Mouse (Mus musculus) hindbrain, embryonic 13.5 days (tissue): Measurements from ENCODE around the gene Trim7. TPM values are rescaled to one million over a fixed set of nuclear protein-coding genes. Genes with fewer than 3 reads are reported as not detected.

Source experiments
- ATAC-seq: fragments of 200-750 bp; cut with Nextera tagmentation; 2 replicates; pipeline ENCODE4 v1.8.0; 2017; ENCODE audit warnings: moderate TSS enrichment; ENCODE audit not compliant: low FRiP score
- H3K27ac ChIP-seq: fragments of 300-500 bp; sonication (generic); 2 replicates; pipeline ENCODE4 v1.5.1; 2015; ENCODE audit warnings: inconsistent platforms, mild to moderate bottlenecking, moderate library complexity
- H3K27me3 ChIP-seq: fragments of 300-500 bp; sonication (generic); 2 replicates; pipeline ENCODE4 v1.6.1; 2015; ENCODE audit warnings: mild to moderate bottlenecking, inconsistent platforms
- H3K36me3 ChIP-seq: fragments of 300-500 bp; sonication (generic); 2 replicates; pipeline ENCODE4 v1.6.1; 2015; ENCODE audit warnings: mild to moderate bottlenecking, inconsistent platforms
- H3K4me1 ChIP-seq: fragments of 300-500 bp; sonication (generic); replicated peaks from 2 replicates; pipeline ENCODE4 v1.6.1; 2015; ENCODE audit warnings: inconsistent platforms
- H3K4me2 ChIP-seq: fragments of 300-500 bp; sonication (generic); 2 replicates; pipeline ENCODE4 v1.6.1; 2015; ENCODE audit warnings: inconsistent platforms, mild to moderate bottlenecking, moderate library complexity
- H3K4me3 ChIP-seq: fragments of 300-500 bp; sonication (generic); 2 replicates; pipeline ENCODE4 v1.5.1; 2015; ENCODE audit warnings: mild to moderate bottlenecking, inconsistent platforms
- H3K9ac ChIP-seq: fragments of 300-500 bp; sonication (generic); 2 replicates; pipeline ENCODE4 v1.6.1; 2015; ENCODE audit warnings: mild to moderate bottlenecking, inconsistent platforms
- H3K9me3 ChIP-seq: fragments of 300-500 bp; sonication (generic); 2 replicates; pipeline ENCODE4 v1.6.1; 2016; ENCODE audit warnings: inconsistent platforms
- WGBS: fragments of 180-500 bp; shearing (Covaris S2); methylation state at CpG from one replicate; pipeline ENCODE4 v1.1.7; 2015; 5-methylcytosine and 5-hydroxymethylcytosine counted together
- polyA plus RNA-seq: library from polyadenylated mRNA; unstranded; fragments of >200 nt; fragmentation: Nextera tagmentation; extraction: Ambion mirVana; gene quantifications from 2 replicates; pipeline ENCODE4 v1.2.1, GENCODE M21; 2015

Trim7 gene
- polyA plus RNA-seq, 1 experiment from 2014 or later, result 1.0 TPM

- no peaks in the 10 kb centered on the region for H3K9me3 ChIP-seq
- peak; percentile 89 for ATAC-seq
- H3K9ac ChIP-seq, result peak overlapping the region; percentile 68
- peaks cover 21% of the 10 kb centered on the region for H3K27me3 ChIP-seq
- peaks cover 12% of the 10 kb centered on the region; the same call in 1 of the 2 replicates for H3K4me1 ChIP-seq
- peak overlapping the region; percentile 60 for H3K4me2 ChIP-seq
- H3K4me3 ChIP-seq, result peak overlapping the region; percentile 54
- peak overlapping the region; percentile 66 for H3K27ac ChIP-seq
- under 1% methylated on average over 30 of the region's 30 CpGs for WGBS
- no peaks in the 10 kb centered on the region for H3K36me3 ChIP-seq
Observed at GRCm38 (mm10) chr11:48833731-48834639, 8.0 kb downstream of the Trim7 start.

GRCm38 (mm10) chr11:48835923-48836322, 10.0 kb downstream of the Trim7 start:
- Histone ChIP-seq H3K9me3 (no peaks in the 10 kb centered on the region), H3K27ac (no peak overlapping the region), H3K9ac (no peak overlapping the region), H3K4me1 (peaks cover 12% of the 10 kb centered on the region; the same call in 1 of the 2 replicates), H3K36me3 (no peaks in the 10 kb centered on the region), H3K27me3 (peaks cover 33% of the 10 kb centered on the region), H3K4me2 (no peak overlapping the region), H3K4me3 (no peak overlapping the region)
- WGBS, result 82% methylated on average over 6 of the region's 6 CpGs
- ATAC-seq, result no peak

DNA sequence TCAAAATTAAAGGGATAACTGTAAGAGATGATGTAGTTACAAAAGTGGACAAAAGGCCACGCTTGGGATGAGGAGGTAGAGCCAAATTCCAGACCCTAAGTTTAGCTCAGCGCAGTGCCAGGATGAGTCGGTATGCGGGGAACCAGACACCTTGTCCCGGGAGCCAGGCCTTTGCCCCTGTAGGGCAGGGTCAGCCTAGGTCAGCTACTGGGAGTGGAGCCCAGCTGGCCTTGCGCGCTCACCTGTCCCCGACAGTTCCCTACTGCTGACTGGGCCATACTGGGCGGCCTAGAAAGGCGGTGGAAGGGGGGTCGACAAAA, 11.0 kb downstream of the Trim7 start:
- ATAC-seq, result 0 out of 2 replicates have a peak, but pooled peaks have one; percentile 2
- peak overlapping the region; percentile 78; the same call in 1 of the 2 replicates for H3K27ac ChIP-seq
- H3K36me3 ChIP-seq, result no peaks in the 10 kb centered on the region
- H3K4me2 ChIP-seq, result peak overlapping the region; percentile 85
- 6% methylated on average over 11 of the region's 11 CpGs for WGBS
- peak overlapping the region; percentile 85 for H3K9ac ChIP-seq
- H3K9me3 ChIP-seq, result no peaks in the 10 kb centered on the region
- peaks cover 33% of the 10 kb centered on the region for H3K27me3 ChIP-seq
- H3K4me3 ChIP-seq, result peak overlapping the region; percentile 86
- H3K4me1 ChIP-seq, result peaks cover 12% of the 10 kb centered on the region; the same call in 1 of the 2 replicates

DNA sequence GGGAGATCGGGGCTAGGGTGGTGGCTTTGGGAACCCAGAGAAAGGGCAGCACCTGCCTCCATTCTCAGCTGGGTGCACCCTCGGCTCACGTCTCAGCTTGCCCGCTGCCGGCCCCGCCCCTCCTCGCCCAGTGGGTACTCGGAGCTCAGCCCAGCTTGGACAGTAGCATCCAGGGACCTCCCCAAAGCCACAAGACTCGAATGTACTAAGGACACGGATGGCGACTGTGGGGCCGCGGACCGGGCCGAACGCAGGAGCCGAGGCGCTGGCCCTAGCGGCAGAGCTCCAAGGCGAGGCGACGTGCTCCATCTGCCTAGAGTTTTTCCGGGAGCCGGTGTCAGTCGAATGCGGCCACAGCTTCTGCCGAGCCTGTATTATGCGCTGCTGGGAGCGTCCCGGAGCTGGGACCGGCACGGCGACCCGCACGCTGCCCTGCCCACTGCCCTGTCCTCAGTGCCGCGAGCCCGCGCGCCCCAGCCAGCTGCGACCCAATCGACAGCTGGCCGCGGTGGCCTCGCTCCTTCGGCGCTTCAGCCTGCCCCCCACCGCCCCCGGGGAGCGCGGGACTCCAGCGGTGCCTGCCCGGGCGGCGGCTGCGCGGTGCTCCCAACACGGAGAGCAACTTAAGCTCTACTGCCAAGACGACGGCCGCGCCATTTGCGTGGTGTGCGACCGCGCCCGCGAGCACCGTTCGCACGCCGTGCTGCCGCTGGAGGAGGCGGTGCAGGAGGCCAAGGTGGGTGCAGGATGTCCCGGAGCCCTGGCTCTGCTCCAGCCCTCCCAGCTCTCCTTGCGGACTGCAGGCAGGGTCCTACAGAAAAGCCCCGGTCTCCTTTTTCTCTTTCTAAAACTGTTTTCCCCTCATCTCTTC, 11.6 kb downstream of the Trim7 start:
- Histone ChIP-seq H3K36me3 (no peaks in the 10 kb centered on the region), H3K9me3 (no peaks in the 10 kb centered on the region), H3K27me3 (peaks cover 33% of the 10 kb centered on the region), H3K9ac (peak overlapping the region; percentile 85), H3K27ac (peak overlapping the region; percentile 78), H3K4me1 (peaks cover 12% of the 10 kb centered on the region; the same call in 1 of the 2 replicates), H3K4me2 (peak overlapping the region; percentile 85), H3K4me3 (peak overlapping the region; percentile 86)
- peak; percentile 21 for ATAC-seq
- under 1% methylated on average over 77 of the region's 77 CpGs for WGBS

- Histone ChIP-seq H3K4me2 (peak overlapping the region; percentile 85), H3K9ac (peak overlapping the region; percentile 85), H3K27ac (0 out of 2 replicates have a peak overlapping the region, but pooled peaks have one; percentile 78), H3K4me3 (peak overlapping the region; percentile 86), H3K9me3 (no peaks in the 10 kb centered on the region), H3K27me3 (peaks cover 33% of the 10 kb centered on the region), H3K36me3 (no peaks in the 10 kb centered on the region), H3K4me1 (peaks cover 12% of the 10 kb centered on the region; the same call in 1 of the 2 replicates)
- 2% methylated on average over 16 of the region's 16 CpGs for WGBS
- 0 out of 2 replicates have a peak, but pooled peaks have one; percentile 7 for ATAC-seq
Observed at GRCm38 (mm10) chr11:48838181-48838797, 12.3 kb downstream of the Trim7 start.

GRCm38 (mm10) chr11:48838879-48839680, 13.1 kb downstream of the Trim7 start:
- H3K27me3 ChIP-seq, result peaks cover 33% of the 10 kb centered on the region
- peak overlapping the region; percentile 86 for H3K4me3 ChIP-seq
- peak overlapping the region; percentile 85 for H3K4me2 ChIP-seq
- no peak for ATAC-seq
- peaks cover 12% of the 10 kb centered on the region; the same call in 1 of the 2 replicates for H3K4me1 ChIP-seq
- no peaks in the 10 kb centered on the region for H3K9me3 ChIP-seq
- WGBS, result 74% methylated on average over 10 of the region's 10 CpGs
- peak overlapping the region; percentile 85; the same call in 1 of the 2 replicates for H3K9ac ChIP-seq
- no peaks in the 10 kb centered on the region for H3K36me3 ChIP-seq
- no peak overlapping the region for H3K27ac ChIP-seq

DNA sequence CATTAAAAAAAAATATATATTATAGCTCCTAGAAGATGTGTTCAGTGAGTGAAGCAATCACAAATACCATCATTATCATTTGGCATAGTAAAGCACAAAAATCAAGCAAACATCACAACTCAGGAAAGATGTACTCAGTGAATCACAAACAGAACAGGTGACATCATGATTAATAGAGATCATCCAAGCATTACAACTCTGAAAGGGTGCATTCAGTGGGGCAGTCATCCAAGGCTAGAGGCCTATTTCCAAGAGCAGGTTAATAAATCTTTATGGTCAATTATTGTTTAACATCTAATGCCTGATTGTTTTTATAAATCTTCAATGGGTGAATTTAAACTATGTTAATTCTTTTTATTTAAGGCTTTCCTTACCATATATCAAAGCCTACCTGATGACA, 14.9 kb downstream of the Trim7 start:
- ATAC-seq, result no peak
- H3K9me3 ChIP-seq, result no peaks in the 10 kb centered on the region
- H3K27ac ChIP-seq, result no peak overlapping the region
- no peaks in the 10 kb centered on the region for H3K36me3 ChIP-seq
- H3K4me1 ChIP-seq, result peaks cover 12% of the 10 kb centered on the region; the same call in 1 of the 2 replicates
- H3K9ac ChIP-seq, result no peak overlapping the region
- no peak overlapping the region for H3K4me3 ChIP-seq
- H3K4me2 ChIP-seq, result no peak overlapping the region
- H3K27me3 ChIP-seq, result peaks cover 32% of the 10 kb centered on the region

- no peak overlapping the region for H3K4me3 ChIP-seq
- 92% methylated on average over 5 of the region's 5 CpGs for WGBS
- ATAC-seq, result no peak
Observed at GRCm38 (mm10) chr11:48841213-48841612, 15.3 kb downstream of the Trim7 start.

DNA sequence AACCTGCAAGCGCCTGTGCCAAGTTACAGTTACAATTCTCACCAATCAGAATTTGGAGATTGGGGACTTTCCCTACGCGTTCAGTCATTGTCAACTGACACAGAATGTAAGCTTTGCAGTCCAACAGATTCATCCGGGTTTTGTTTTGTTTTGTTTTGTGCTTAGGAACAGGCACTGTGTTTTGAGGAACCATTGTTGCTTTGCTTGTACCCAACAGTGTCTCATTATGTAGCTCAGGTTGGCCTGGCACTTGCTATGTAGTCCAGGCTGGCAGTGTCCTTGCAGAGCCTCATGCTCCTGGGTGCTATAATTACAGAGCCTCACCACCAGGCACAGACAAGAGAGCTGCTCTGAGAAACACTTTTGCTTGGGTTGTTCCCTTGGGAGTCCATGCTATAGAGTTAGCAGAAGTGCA, 16.4 kb downstream of the Trim7 start:
- no peak overlapping the region for H3K27ac ChIP-seq
- no peak for ATAC-seq
- 86% methylated on average over 4 of the region's 4 CpGs for WGBS
- no peaks in the 10 kb centered on the region for H3K36me3 ChIP-seq
- peaks cover 23% of the 10 kb centered on the region for H3K27me3 ChIP-seq
- H3K4me2 ChIP-seq, result no peak overlapping the region
- peaks cover 8% of the 10 kb centered on the region; the same call in 1 of the 2 replicates for H3K4me1 ChIP-seq
- no peaks in the 10 kb centered on the region for H3K9me3 ChIP-seq
- H3K9ac ChIP-seq, result no peak overlapping the region
- no peak overlapping the region for H3K4me3 ChIP-seq

More at GRCm38 (mm10) chr11:48841213-48841612, 15.3 kb downstream of the Trim7 start:
- no peak overlapping the region for H3K27ac ChIP-seq
- peaks cover 29% of the 10 kb centered on the region for H3K27me3 ChIP-seq
- no peak overlapping the region for H3K9ac ChIP-seq
- no peak overlapping the region for H3K4me2 ChIP-seq
- no peaks in the 10 kb centered on the region for H3K36me3 ChIP-seq
- peaks cover 12% of the 10 kb centered on the region; the same call in 1 of the 2 replicates for H3K4me1 ChIP-seq
- H3K9me3 ChIP-seq, result no peaks in the 10 kb centered on the region

DNA sequence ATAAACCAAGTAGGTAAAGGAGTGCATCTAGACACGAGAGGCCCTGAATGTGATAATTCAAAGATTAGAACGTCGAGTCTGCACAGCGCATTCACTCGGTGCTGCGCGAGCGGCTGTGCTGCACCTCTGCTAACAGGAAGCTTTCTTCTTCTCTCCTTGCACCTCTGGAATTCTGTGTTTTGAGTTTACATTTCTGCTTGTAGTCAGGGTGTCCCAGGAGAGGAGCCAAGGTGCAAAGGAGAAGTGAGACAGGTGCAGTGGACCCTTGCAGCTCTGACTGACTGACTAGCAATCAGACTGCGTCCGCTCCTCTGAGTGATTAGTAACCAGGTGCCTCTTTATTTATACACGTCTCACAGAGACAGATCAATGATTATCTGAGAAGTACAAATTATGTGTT, 17.3 kb downstream of the Trim7 start:
- Histone ChIP-seq H3K4me1 (peaks cover 6% of the 10 kb centered on the region; the same call in 1 of the 2 replicates), H3K9ac (no peak overlapping the region), H3K27me3 (peaks cover 23% of the 10 kb centered on the region), H3K4me3 (no peak overlapping the region), H3K4me2 (no peak overlapping the region), H3K9me3 (no peaks in the 10 kb centered on the region), H3K36me3 (no peaks in the 10 kb centered on the region), H3K27ac (no peak overlapping the region)
- no peak for ATAC-seq
- WGBS, result 85% methylated on average over 11 of the region's 11 CpGs

DNA sequence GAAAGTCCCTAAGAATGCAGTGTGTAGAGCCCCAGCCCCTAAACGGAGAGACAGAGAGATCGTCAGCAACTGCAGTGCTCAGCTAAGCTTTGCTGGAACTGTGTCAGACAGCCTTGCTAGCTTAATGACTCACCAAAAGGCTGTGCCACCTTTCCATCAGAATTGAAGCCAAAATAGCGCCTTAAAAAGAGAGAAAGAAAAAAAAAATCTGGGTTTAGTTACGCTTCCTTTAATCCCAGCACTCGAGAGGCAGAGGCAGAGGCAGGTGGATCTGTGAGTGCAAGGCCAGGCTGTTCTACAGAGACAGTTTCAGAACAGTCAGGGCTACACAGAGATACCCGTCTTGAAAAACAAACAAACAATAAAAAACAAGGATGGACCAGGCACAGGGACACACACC, 18.4 kb downstream of the Trim7 start:
- Histone ChIP-seq H3K9me3 (no peaks in the 10 kb centered on the region), H3K27me3 (peaks cover 28% of the 10 kb centered on the region), H3K4me1 (no peaks in the 10 kb centered on the region), H3K4me2 (no peak overlapping the region), H3K9ac (no peak overlapping the region), H3K4me3 (no peak overlapping the region), H3K36me3 (no peaks in the 10 kb centered on the region), H3K27ac (no peak overlapping the region)
- ATAC-seq, result no peak
- WGBS, result 71% methylated on average over 6 of the region's 6 CpGs
